Mouse (Mus musculus) WW6 (cell line): ENCODE results near the gene Adamtsl3.

Source experiments
- DNase-seq: peaks from one replicate; pipeline ENCODE4 v3.0.0-alpha.2; 2013; ENCODE audit warnings: low read depth, low spot score

Adamtsl3 gene

DNA sequence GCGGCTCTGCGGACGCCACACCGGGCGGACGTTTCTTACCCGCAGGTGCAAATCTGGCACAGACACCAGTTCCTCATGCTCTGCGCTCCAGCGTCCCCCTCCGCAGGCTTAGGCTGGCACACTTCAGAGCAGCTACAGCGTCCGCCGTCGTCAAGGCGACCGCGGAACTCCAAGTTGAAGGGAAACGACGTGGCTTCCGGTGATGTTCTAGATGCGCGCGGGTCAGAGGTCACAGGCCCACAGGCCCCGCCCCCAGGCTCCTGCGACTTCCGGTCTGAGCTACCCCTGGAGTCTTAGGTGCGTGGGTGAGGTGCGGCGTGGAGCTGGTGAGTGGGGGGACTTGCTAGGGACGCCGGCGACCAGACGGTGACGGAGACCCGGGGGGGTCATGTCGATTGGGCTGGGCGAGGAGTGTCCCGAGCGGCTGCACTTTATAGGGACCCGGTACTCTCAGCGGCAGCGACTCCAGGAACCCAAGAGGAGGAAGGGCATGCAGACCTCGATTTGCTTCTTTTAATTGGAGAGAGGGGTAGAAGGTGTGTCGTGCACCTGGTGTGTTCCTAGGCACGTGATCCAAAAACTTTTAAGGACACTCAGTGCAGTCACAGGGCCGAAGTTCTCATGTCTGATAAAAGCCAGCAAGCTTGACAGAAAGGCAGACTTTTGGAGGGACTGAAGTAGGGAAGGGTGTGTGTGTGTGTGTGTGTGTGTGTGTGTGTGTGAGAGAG, 313.0 kb downstream of the Adamtsl3 start, which contains the start of the genes Saxo2 and Efl1:
Saxo2 (minus strand) TSS at position 176 of the 728 bp plus-strand sequence.
Efl1 (plus strand) TSS at position 262 of the 728 bp plus-strand sequence.
- DNase-seq, result peak; percentile 86

DNA sequence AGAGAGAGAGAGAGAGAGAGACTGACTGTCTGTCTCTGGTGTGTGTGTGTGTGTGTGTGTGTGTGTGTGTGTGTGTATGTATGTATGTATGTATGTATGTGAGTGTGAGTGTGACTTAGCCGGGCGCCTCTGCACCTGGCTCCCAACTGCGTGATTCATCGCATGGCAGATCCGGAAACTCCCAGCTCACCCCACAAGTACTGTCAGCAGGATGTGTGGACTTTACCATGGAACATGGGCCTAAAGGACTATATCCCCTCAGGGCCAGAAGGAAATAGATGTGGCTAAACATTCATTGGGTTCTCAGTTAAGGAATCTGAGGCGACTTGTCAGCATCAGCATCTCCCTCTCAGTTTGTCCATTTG, 313.6 kb downstream of the Adamtsl3 start:
- no peak for DNase-seq
